Mouse (Mus musculus) hindbrain, embryonic 10.5 days (tissue): ENCODE measurements at regions not wholly inside any gene's neighbourhood (a gene's known extent, or its start where the extent isn't known, plus 50 kb on each side); places are given as distances from the start of the nearest gene placed in this dataset.

ENCODE experiments used
- DNase-seq: peaks from one replicate; pipeline ENCODE4 v3.0.0-alpha.2; 2017; ENCODE audit warnings: low spot score
- H3K27ac ChIP-seq: fragments of 300-500 bp; sonication (generic); 2 replicates; pipeline ENCODE4 v1.5.1; 2016; ENCODE audit warnings: mild to moderate bottlenecking, moderate library complexity
- H3K27me3 ChIP-seq: fragments of 300-500 bp; sonication (generic); 2 replicates; pipeline ENCODE4 v1.6.1; 2016; ENCODE audit warnings: mild to moderate bottlenecking; ENCODE audit not compliant: poor library complexity, insufficient read depth, severe bottlenecking
- H3K36me3 ChIP-seq: fragments of 300-500 bp; sonication (generic); 2 replicates; pipeline ENCODE4 v1.6.1; 2016; ENCODE audit warnings: mild to moderate bottlenecking, moderate library complexity
- H3K4me1 ChIP-seq: fragments of 300-500 bp; sonication (generic); replicated peaks from 2 replicates; pipeline ENCODE4 v1.6.1; 2016; ENCODE audit warnings: mild to moderate bottlenecking
- H3K4me3 ChIP-seq: fragments of 300-500 bp; sonication (generic); 2 replicates; pipeline ENCODE4 v1.5.1; 2016; ENCODE audit warnings: mild to moderate bottlenecking, moderate library complexity
- H3K9me3 ChIP-seq: fragments of 300-500 bp; sonication (generic); 2 replicates; pipeline ENCODE4 v1.6.1; 2016; ENCODE audit warnings: mild to moderate bottlenecking, moderate library complexity
- WGBS: fragments of 180-500 bp; shearing (Covaris S2); methylation state at CpG from one replicate; pipeline ENCODE4 v1.1.7; 2016; 5-methylcytosine and 5-hydroxymethylcytosine counted together

DNA sequence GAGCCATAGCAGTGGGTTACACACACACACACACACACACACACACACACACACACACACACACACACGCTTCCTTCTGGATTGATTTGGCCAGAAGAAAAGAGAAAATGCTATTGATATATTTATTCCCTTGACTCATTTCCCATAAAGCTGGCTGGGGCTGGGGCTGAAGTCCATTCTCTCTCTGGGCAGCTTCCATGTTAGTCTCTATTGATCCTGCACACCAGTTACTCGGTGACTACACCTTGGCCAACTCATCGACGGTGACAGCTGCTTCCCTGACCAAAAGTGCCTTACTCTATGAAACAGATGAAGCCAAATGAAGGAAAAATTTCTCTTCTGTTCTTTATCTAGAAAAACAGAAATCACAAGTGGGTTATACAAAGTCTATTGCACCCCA is 82.1 kb downstream of the Snx18 start:
- Histone ChIP-seq H3K9me3 (no peaks in the 10 kb centered on the region), H3K4me3 (no peak overlapping the region), H3K27ac (no peak overlapping the region), H3K36me3 (no peaks in the 10 kb centered on the region), H3K27me3 (no peaks in the 10 kb centered on the region), H3K4me1 (no peaks in the 10 kb centered on the region)
- 87% methylated on average over 4 of the region's 4 CpGs for WGBS
- DNase-seq = no peak

DNA sequence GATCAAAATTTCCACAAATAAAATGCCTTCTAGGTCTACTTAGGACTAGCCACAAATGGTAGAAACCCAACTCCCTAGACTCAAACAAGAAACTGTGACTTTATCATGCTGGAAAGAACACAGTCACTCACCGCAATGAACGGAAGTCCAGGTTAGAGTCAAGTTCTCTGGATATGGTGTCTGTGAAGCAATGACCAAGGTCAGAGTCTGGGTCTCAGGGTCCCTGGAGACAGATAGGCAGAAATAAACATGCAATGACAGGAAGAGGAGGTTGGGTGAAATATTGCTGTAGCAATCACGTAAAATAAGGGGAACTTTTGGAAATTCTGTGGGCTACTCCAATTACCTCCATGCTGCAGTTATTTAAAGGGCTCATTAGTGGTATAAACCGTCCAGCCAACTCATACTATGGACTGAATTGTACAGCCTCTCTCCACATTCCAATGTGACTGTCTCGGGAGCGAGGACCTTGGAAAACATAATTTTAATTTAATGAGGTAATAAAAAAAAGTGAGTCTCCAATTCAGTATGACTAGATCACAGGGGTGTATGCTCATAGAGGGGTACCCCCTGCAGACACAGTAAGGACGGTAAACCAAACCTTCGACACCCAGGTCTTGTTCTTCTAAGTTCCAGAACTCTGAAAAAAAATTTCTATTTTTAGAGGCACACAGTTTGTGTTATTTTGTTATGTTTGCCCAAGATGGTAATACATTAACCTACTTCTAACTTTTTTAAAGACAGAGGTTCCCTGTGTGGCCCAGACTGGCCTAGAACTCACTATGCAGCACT is 83.5 kb downstream of the Snx18 start:
- WGBS = 88% methylated on average over 8 of the region's 8 CpGs

DNA sequence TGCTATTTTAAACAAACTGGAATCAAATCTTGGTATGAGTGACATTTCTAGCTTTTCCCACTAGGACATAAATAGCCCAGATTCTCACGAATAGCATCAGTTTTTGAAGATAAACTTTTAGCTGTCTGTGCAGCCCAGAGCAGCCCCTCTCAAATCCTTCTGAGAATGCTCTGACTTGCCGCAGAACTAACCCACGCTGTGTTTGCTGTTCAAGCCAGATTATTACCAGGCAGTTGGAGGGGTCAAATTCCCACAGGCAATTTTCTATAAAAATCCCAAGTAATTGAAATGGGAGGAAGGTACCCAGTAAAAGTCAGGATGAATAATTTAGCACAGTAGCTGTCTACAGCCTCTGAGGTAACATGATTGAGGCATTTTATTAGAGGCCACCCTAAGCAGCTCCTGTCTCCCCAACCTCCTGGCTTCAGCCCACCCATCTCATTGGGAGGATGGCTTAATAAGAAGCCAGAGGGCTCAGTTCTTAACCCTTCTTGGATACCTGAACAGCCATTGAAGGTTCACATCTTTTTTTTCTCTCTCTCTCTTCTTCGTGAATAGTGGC is 84.4 kb downstream of the Snx18 start:
- WGBS = 80% methylated on average over 4 of the region's 4 CpGs
- H3K4me1 ChIP-seq = no peaks in the 10 kb centered on the region

More for the DNA sequence above, 83.5 kb downstream of the Snx18 start:
- Histone ChIP-seq H3K36me3 (no peaks in the 10 kb centered on the region), H3K4me3 (no peak overlapping the region), H3K27ac (no peak overlapping the region), H3K4me1 (no peaks in the 10 kb centered on the region), H3K9me3 (no peaks in the 10 kb centered on the region), H3K27me3 (no peaks in the 10 kb centered on the region)
- no peak for DNase-seq

DNA sequence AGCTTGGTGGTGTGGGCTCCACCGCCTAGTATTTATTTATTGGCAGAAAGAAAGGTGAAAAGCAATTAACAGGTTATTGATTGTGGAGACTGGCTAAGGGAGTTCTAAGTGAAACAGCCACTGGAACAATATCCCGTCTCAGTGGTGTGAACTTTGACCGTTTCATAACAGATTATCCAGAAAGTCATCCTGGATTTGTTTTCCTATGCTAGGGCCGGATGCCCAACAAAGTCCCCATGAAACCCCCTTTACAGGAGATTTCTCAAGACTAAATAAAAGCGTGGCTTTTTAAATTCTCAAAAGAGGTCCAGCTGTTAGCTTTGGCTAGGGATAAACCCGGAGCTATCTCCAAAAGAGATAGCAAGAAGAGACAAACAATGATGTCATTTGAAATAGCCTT is 91.4 kb downstream of the Snx18 start:
- H3K9me3 ChIP-seq = no peaks in the 10 kb centered on the region
- no peaks in the 10 kb centered on the region for H3K27me3 ChIP-seq
- WGBS = 92% methylated on average over 6 of the region's 6 CpGs
- no peak overlapping the region for H3K4me3 ChIP-seq
- DNase-seq = no peak
- H3K4me1 ChIP-seq = no peaks in the 10 kb centered on the region
- H3K27ac ChIP-seq = no peak overlapping the region
- no peaks in the 10 kb centered on the region for H3K36me3 ChIP-seq

More for the DNA sequence above, 84.4 kb downstream of the Snx18 start:
- DNase-seq = no peak
- Histone ChIP-seq H3K9me3 (no peaks in the 10 kb centered on the region), H3K36me3 (no peaks in the 10 kb centered on the region), H3K4me3 (no peak overlapping the region), H3K27me3 (no peaks in the 10 kb centered on the region), H3K27ac (no peak overlapping the region)

DNA sequence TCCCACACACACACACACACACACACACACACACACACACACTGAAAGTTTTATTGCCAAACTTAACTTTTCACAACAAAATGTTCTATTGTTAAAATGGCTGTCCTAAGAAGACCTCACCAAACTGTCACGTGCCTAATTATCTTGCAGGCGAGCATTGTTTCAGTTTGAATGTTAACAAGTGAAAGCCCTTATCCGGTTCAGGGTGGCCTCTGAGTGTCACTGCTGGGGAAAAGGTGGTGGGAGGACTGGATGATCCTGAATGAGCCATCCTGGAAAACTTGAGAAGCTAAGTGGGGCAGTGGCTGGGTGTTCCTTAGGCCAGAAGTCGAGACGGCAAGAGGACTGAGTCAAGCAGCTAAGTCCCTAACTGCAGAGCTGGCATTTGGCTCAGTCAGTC is 94.9 kb downstream of the Snx18 start:
- DNase-seq = no peak
- no peak overlapping the region for H3K4me3 ChIP-seq
- H3K27me3 ChIP-seq = no peaks in the 10 kb centered on the region
- no peaks in the 10 kb centered on the region for H3K4me1 ChIP-seq
- H3K27ac ChIP-seq = no peak overlapping the region
- no peaks in the 10 kb centered on the region for H3K36me3 ChIP-seq
- H3K9me3 ChIP-seq = no peaks in the 10 kb centered on the region
- 78% methylated on average over 5 of the region's 5 CpGs for WGBS

- no peaks in the 10 kb centered on the region for H3K36me3 ChIP-seq
- H3K9me3 ChIP-seq = no peaks in the 10 kb centered on the region
- no peaks in the 10 kb centered on the region for H3K27me3 ChIP-seq
- DNase-seq = no peak
- H3K4me3 ChIP-seq = no peak overlapping the region
- peaks cover 6% of the 10 kb centered on the region for H3K4me1 ChIP-seq
- WGBS = 89% methylated on average over 6 of the region's 6 CpGs
- H3K27ac ChIP-seq = no peak overlapping the region
Measured at GRCm38 (mm10) chr13:113518144-113518543, 100.2 kb downstream of the Snx18 start.

GRCm38 (mm10) chr13:113516102-113516501 is 102.3 kb downstream of the Snx18 start:
- no peaks in the 10 kb centered on the region for H3K9me3 ChIP-seq
- DNase-seq = no peak
- WGBS = 92% methylated on average over 1 of the region's 1 CpGs
- H3K27ac ChIP-seq = no peak overlapping the region
- H3K27me3 ChIP-seq = no peaks in the 10 kb centered on the region
- H3K4me1 ChIP-seq = peaks cover 6% of the 10 kb centered on the region
- H3K36me3 ChIP-seq = no peaks in the 10 kb centered on the region
- H3K4me3 ChIP-seq = no peak overlapping the region

DNA sequence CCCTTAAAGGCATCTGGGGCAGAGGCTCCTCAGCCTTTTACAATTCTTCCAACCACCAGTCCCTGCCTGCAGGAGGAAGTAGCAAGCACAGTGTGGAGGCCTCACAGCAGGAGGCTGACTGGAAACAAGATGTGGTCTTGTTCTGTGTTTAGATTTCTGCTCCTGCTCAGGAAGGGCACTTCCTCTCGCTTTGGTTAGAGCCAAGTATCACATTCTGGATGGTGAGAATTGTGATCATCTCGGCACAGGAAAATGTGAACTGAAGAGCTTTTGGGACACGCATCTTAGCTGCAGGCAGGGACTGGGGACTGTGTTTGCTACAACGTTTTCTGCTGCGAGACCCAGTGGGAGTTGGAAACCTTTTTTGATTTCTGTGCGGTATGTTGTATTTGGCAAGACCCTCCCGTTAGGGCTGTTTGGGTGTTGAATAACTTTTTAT is 103.2 kb downstream of the Snx18 start:
- Histone ChIP-seq H3K9me3 (no peaks in the 10 kb centered on the region), H3K27ac (0 out of 2 replicates have a peak overlapping the region, but pooled peaks have one; percentile 12), H3K4me1 (peaks cover 6% of the 10 kb centered on the region), H3K36me3 (no peaks in the 10 kb centered on the region), H3K4me3 (no peak overlapping the region), H3K27me3 (no peaks in the 10 kb centered on the region)
- peak; percentile 50 for DNase-seq
- 43% methylated on average over 7 of the region's 7 CpGs for WGBS

DNA sequence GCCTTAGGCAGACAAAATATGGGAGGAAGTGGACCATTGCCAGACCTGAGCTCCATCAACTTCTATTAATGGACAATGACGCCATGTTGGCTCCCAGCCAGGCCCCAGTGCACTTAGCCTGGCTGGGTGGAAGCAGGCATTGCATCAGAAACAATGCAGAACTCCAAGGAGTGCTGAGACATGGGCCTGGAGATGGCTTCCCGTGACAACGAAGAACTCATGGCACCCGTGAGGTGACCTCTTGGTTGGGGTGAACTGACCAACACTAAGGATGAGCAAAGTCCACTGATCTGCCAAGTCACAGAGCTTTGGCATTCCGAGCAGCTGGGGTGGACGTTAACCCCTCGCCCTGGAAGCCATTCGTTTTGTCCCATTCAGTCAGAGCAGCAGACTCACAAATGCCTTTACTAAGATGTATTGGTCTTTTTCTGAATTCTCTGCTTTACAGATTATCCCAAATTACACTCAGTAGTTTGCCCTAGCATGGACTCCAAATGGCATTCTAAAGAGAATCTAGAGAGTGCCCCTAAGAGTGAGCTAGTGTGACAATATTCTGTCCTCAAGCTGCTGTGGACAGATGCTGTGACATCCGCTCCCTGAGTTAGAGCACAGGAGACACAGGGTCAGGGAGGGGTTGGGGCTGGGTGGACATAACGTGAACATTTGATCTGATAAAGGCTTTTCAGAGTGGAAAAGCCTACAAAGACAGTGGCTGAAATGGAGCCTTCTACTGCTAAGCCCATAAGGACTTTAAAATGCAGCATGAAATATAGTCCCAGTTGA is 108.8 kb downstream of the Snx18 start:
- Histone ChIP-seq H3K4me1 (no peaks in the 10 kb centered on the region), H3K27me3 (no peaks in the 10 kb centered on the region), H3K36me3 (no peaks in the 10 kb centered on the region), H3K9me3 (0 out of 2 replicates have a peak, but pooled peaks cover 5% of the 10 kb centered on the region), H3K27ac (no peak overlapping the region), H3K4me3 (no peak overlapping the region)
- no peak for DNase-seq
- WGBS = 86% methylated on average over 10 of the region's 10 CpGs

- 0 out of 2 replicates have a peak, but pooled peaks cover 5% of the 10 kb centered on the region for H3K9me3 ChIP-seq
- no peaks in the 10 kb centered on the region for H3K4me1 ChIP-seq
- no peaks in the 10 kb centered on the region for H3K27me3 ChIP-seq
- no peaks in the 10 kb centered on the region for H3K36me3 ChIP-seq
- no peak for DNase-seq
- no peak overlapping the region for H3K4me3 ChIP-seq
- WGBS = 90% methylated on average over 11 of the region's 11 CpGs
- no peak overlapping the region for H3K27ac ChIP-seq
Measured at GRCm38 (mm10) chr13:113508124-113508728, 110.1 kb downstream of the Snx18 start.

- no peak overlapping the region for H3K4me3 ChIP-seq
- no peaks in the 10 kb centered on the region for H3K36me3 ChIP-seq
- peaks cover 5% of the 10 kb centered on the region; the same call in 1 of the 2 replicates for H3K4me1 ChIP-seq
- no peak for DNase-seq
- H3K27ac ChIP-seq = no peak overlapping the region
- H3K27me3 ChIP-seq = no peaks in the 10 kb centered on the region
- 89% methylated on average over 6 of the region's 6 CpGs for WGBS
- H3K9me3 ChIP-seq = 0 out of 2 replicates have a peak, but pooled peaks cover 5% of the 10 kb centered on the region
Measured at GRCm38 (mm10) chr13:113502528-113502927, 115.8 kb downstream of the Snx18 start.

GRCm38 (mm10) chr13:113502059-113502458 is 116.3 kb downstream of the Snx18 start:
- 0 out of 2 replicates have a peak, but pooled peaks cover 3% of the 10 kb centered on the region for H3K9me3 ChIP-seq
- 85% methylated on average over 3 of the region's 3 CpGs for WGBS
- H3K4me3 ChIP-seq = no peak overlapping the region
- H3K4me1 ChIP-seq = peaks cover 5% of the 10 kb centered on the region; the same call in 1 of the 2 replicates
- no peak for DNase-seq
- H3K27ac ChIP-seq = no peak overlapping the region
- H3K36me3 ChIP-seq = no peaks in the 10 kb centered on the region
- no peaks in the 10 kb centered on the region for H3K27me3 ChIP-seq
